Mouse (Mus musculus) C3H10T1/2 (cell line): ENCODE measurements around the gene Retsat. TPM values are rescaled to one million over a fixed set of nuclear protein-coding genes. Genes with fewer than 3 reads are reported as not detected.

Experiments
- polyA plus RNA-seq, 2 experiments: library from polyadenylated mRNA; unstranded; fragments of >200 nt; fragmentation: generic; extraction: Trizol; gene quantifications; one replicate each; pipeline ENCODE4 v1.2.1; 2012; ENCODE audit warnings: missing spikeins in 2 of 2

The Retsat gene
- polyA plus RNA-seq: 10 to 100 TPM; 19.5 to 38.2 TPM

DNA sequence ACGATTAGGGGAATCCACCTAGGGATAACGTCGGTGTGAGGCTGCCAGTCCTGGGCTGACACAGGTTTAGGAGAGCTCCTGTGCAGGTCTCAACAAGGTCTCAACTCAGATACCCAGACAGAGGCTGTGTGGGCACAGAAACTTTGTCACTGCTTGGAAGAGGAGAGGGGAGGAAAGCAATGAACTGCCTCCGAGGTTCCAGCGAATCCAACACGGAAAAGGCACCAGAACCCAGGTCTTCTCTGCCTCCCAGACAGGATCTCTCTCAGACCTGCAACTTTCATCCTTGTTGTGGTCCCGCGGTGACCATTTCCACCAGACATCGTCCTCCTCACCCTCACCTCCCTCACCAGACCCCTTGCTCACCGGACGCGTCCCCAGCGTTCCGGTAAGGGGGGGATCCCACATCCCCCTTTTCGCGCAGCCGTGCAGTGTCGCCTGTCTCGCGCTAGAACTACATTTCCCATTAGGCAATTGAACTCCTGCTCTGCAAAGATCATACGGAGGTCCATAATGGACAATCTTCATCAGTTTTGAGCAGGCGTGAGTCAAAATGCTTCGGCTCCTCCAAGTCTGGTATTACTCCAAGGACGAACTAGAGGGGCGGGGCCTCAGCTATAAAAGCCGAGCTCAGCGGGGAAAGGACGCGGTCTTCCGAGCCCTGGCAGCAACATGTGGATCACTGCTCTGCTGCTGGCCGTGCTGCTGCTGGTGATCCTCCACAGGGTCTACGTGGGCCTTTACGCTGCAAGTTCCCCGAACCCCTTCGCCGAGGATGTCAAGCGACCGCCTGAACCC is at the start of gene Retsat, which contains the start of gene Elmod3:
TSS of gene Retsat (plus strand) at position 520 of the 798 bp plus-strand sequence.
TSS of gene Elmod3 (minus strand) at position 458 of the 798 bp plus-strand sequence.

DNA sequence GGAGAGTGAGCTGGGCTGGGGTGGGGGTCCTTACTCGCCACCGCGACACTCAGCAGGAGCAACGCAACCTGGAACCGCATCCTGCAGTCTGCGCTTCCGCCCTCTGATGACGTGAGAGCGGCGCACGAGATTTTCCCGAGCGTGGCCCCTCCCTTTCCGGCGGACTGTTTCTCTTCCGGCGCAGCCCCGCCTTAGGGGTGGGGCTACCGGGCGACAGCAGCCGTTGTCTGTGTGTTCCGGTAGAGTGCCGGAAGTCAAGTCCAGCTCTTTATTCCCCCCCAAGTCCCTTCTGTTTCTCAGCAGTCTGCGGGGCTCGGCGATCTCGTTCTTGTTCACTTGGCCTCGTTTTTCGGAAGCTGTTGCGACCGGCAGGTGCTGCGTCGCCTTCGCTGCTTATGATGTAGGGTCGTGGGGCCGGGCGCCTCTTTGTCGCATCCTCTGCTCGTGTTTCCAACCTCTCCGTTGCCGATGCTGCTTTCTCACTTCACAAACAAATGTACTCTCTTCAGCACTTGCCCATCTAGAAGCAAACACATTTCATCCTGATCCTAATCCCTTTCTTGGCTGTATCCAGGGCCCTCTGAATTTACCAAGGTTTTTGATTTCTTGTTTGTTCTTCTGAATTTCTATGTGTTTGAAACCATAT is 18.5 kb downstream of the Retsat start, which contains the start of gene Tgoln1:
TSS of gene Tgoln1 (minus strand) at position 358 of the 646 bp plus-strand sequence.

Other genes starting within 250 kb of the Retsat start
- gene Tmem150a, start 243.0 kb upstream of the Retsat start, polyA plus RNA-seq: 10 to 100 TPM in 1 of 2 experiments, 1 to 10 TPM in 1; 4.5 to 19.8 TPM
- 10 to 100 TPM; 72.0 to 90.7 TPM for gene Rnf181, start 231.5 kb upstream of the Retsat start, polyA plus RNA-seq
- gene Vamp5, start 218.0 kb upstream of the Retsat start, polyA plus RNA-seq: 10 to 100 TPM; 20.6 to 23.3 TPM
- gene Vamp8, start 207.8 kb upstream of the Retsat start, polyA plus RNA-seq: 100 to 1,000 TPM; 236 to 284 TPM
- gene Ggcx, start 184.2 kb upstream of the Retsat start, polyA plus RNA-seq: 10 to 100 TPM in 1 of 2 experiments, 1 to 10 TPM in 1; 3.6 to 20.0 TPM
- gene Mat2a, start 158.9 kb upstream of the Retsat start, polyA plus RNA-seq: 10 to 100 TPM; 32.6 to 90.8 TPM
- under 1 TPM; 0.06 to 0.78 TPM for gene Sh2d6, start 76.8 kb upstream of the Retsat start, polyA plus RNA-seq
- gene Capg, start 54.1 kb upstream of the Retsat start, polyA plus RNA-seq: 100 to 1,000 TPM; 347 to 619 TPM
- gene Elmod3, start 62 bp upstream of the Retsat start, polyA plus RNA-seq: 10 to 100 TPM in 1 of 2 experiments, 1 to 10 TPM in 1; 4.2 to 12.6 TPM
- 1 to 10 TPM; 1.6 to 9.8 TPM for gene Tgoln1, start 18.5 kb downstream of the Retsat start, polyA plus RNA-seq
- 10 to 100 TPM; 12.7 to 80.4 TPM for gene Tcf7l1, start 190.8 kb downstream of the Retsat start, polyA plus RNA-seq